Mouse (Mus musculus) testis, adult 2 months (tissue): ENCODE measurements around the gene Serpinb9g. TPM values are rescaled to one million over a fixed set of nuclear protein-coding genes. Genes with fewer than 3 reads are reported as not detected.
"Not testable (repeated sequence)": the region's sequence is repeated elsewhere in the genome, so short reads cannot be mapped to it uniquely, and the experiment has no call there.

Experiments
- H3K27ac ChIP-seq: fragments of 200-500 bp; 2 replicates; pipeline ENCODE4 v1.5.1; 2012; ENCODE audit warnings: low read depth, low read length; ENCODE audit not compliant: control insufficient read depth, insufficient read depth
- H3K27me3 ChIP-seq: fragments of 200-500 bp; 2 replicates; pipeline ENCODE4 v1.6.1; 2012; ENCODE audit warnings: mild to moderate bottlenecking, low read length, moderate library complexity; ENCODE audit not compliant: control insufficient read depth, insufficient read depth
- H3K36me3 ChIP-seq: fragments of 200-500 bp; 2 replicates; pipeline ENCODE4 v1.6.1; 2012; ENCODE audit warnings: mild to moderate bottlenecking, low read length; ENCODE audit not compliant: control insufficient read depth, insufficient read depth
- H3K4me1 ChIP-seq: fragments of 200-500 bp; 2 replicates; pipeline ENCODE4 v1.6.1; 2012; ENCODE audit warnings: low read length; ENCODE audit not compliant: control insufficient read depth, insufficient read depth
- H3K4me3 ChIP-seq: fragments of 200-500 bp; 2 replicates; pipeline ENCODE4 v1.5.1; 2012; ENCODE audit warnings: low read depth, mild to moderate bottlenecking, low read length, moderate library complexity, mixed read lengths; ENCODE audit not compliant: control insufficient read depth
- CTCF ChIP-seq: fragments of 200-500 bp; IDR thresholded peaks from 2 replicates; pipeline ENCODE4 v1.5.1; 2012; ENCODE audit warnings: low read depth, mild to moderate bottlenecking, inconsistent platforms, low read length, moderate library complexity; ENCODE audit not compliant: control insufficient read depth, insufficient read depth, insufficient replicate concordance
- POLR2A ChIP-seq: fragments of 200-500 bp; IDR thresholded peaks from 2 replicates; pipeline ENCODE4 v1.6.1; 2012; ENCODE audit warnings: low read depth, mild to moderate bottlenecking, inconsistent platforms, low read length, moderate library complexity; ENCODE audit not compliant: control insufficient read depth
- polyA plus RNA-seq: library from polyadenylated mRNA; depleted of rRNA; stranded (reverse); fragments of >200 nt; gene quantifications from 2 replicates; pipeline ENCODE4 v1.2.3, GENCODE M21; 2012; rRNA removed

The Serpinb9g gene
- polyA plus RNA-seq = not detected in 2 replicates

DNA sequence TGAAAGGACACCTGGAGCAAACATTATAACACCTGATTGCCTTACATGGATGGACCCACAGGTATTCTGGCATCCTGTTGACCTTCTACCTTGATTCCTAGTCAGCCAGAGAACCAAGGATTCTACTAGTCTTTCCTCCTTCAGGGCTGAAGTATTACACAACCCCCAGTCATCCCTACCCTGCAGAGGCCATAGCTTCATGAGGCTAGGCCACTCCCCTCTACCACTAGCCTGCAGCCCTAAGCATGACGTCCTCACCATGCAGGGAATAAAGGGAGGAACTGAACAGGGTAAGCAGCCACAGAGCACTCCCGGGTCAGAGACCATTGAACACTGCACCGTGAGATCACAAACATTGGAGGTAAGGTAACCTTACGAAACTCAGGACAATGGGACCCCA is at the start of gene Serpinb9g:
TSS of gene Serpinb9g (plus strand) at position 301 of the 400 bp plus-strand sequence.
- not testable (repeated sequence) for H3K36me3 ChIP-seq, H3K27ac ChIP-seq, H3K4me3 ChIP-seq, H3K27me3 ChIP-seq, H3K4me1 ChIP-seq

DNA sequence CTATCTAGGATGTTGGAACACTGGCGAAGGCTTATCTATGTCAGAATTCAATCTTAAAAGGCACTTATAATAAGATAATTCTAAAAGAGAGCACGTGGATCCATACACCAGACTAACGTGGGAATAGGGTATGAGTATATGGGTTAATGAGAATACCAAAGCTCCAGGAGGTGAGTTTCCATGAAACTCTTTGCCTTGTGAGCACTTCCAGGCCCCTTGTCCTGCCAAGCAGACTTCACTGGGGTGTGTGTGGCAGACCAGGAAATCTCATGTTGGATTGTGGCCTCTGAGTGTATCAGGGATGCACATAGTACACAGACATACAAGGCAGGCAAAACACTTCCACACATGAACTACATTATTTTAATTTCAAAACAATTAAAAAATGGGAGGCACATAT is 718 bp upstream of the Serpinb9g start:
- H3K36me3 ChIP-seq = not testable (repeated sequence)

DNA sequence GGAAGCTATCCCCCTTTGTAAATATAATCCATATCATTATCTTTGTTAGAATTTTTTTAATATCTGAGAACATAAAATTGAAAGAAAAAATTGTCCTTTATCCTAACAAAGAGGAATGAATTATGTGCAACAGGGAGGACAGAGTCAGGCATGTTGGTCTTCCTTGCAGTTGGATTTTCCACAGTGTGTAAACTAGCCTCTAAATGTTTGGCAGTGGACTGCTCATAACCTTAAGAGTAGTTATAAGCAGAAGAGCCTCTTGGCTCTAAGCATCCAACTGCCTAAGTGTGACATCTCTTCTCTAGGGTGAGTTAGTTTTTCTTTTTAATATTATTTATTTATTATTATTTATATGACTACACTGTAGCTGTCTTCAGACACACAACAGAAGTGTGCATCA is 40.0 kb downstream of the Serpinb9g start:
- H3K36me3 ChIP-seq = no peaks in the 10 kb centered on the region
- H3K27me3 ChIP-seq = no peaks in the 10 kb centered on the region
- no peak overlapping the region for H3K4me3 ChIP-seq
- no peak overlapping the region for H3K27ac ChIP-seq
- TF ChIP-seq CTCF (no peak), POLR2A (no peak)
- no peaks in the 10 kb centered on the region for H3K4me1 ChIP-seq

More for the DNA sequence above, 718 bp upstream of the Serpinb9g start:
- not testable (repeated sequence) for H3K4me1 ChIP-seq, H3K27me3 ChIP-seq, H3K4me3 ChIP-seq, H3K27ac ChIP-seq

DNA sequence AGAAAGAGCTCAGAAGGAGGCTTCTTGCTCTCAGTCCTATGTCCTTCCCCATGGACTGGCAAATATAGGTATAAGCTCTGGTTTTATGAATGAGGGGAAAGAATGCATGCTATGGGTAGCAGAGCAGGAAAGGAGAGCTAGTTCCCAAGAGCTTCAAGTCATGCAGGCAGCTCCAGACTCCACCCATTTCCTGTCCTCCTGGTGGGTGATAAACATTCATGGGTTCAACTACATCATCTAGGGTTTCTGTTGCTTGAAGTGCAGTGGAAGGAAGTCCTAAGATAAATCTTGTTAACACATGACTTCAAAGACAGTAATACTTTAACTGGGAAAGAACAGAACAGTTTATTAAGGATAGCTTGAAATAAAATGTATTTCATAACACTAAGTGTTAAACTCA is 48.2 kb downstream of the Serpinb9g start:
- Histone ChIP-seq H3K4me1 (no peaks in the 10 kb centered on the region), H3K27ac (no peak overlapping the region), H3K4me3 (no peak overlapping the region), H3K36me3 (no peaks in the 10 kb centered on the region), H3K27me3 (no peaks in the 10 kb centered on the region)
- TF ChIP-seq CTCF (no peak), POLR2A (no peak)

Other genes starting within 250 kb of the Serpinb9g start
- gene Serpinb9e, start 235.2 kb upstream of the Serpinb9g start, polyA plus RNA-seq = not detected in 2 replicates
- gene Serpinb9f, start 160.7 kb upstream of the Serpinb9g start, polyA plus RNA-seq = not detected in 2 replicates
- gene Gm11397, start 89.0 kb upstream of the Serpinb9g start, polyA plus RNA-seq = 0.25 and 0.31 TPM in 2 replicates
- gene Serpinb6d, start 176.6 kb downstream of the Serpinb9g start, polyA plus RNA-seq = 0.07 TPM in 1 of 2 replicates, not detected in the other